Mouse (Mus musculus): ENCODE data around the gene Cd86. TPM values are rescaled to one million over a fixed set of nuclear protein-coding genes. Genes with fewer than 3 reads are reported as not detected.

The Cd86 gene
- polyA plus RNA-seq (2014; fragmentation: Nextera tagmentation; extraction: Ambion mirVana), result 0.47 and 2.0 TPM in 2 replicates

GRCm38 (mm10) chr16:36665782-36666181 lies at the start of gene Cd86:
Cd86 (minus strand) TSS chr16:36666081.
- Histone ChIP-seq H3K4me3 (replicated peaks; ENCODE audit: low read depth, low read length) (no peak within 1 kb of the TSS), H3K4me2 (ENCODE audit: low read length) (no peak within 1 kb of the TSS), H3K27me3 (ENCODE audit: control insufficient read depth, insufficient read depth, low read length) (no peaks in the 10 kb centered on the region), H3K9ac (replicated peaks; ENCODE audit: low read length) (no peak within 1 kb of the TSS), H3K36me3 (ENCODE audit: control insufficient read depth, insufficient read depth, low read length) (no peaks in the 10 kb centered on the region), H3K4me1 (ENCODE audit: control insufficient read depth, insufficient read depth, low read length) (no peaks in the 10 kb centered on the region), H3K9me3 (ENCODE audit: control insufficient read depth, low read length) (no peaks in the 10 kb centered on the region), H3K27ac (replicated peaks; ENCODE audit: low read depth, low read length) (no peak within 1 kb of the TSS)
- ATAC-seq (ENCODE audit: low FRiP score, low TSS enrichment), result no peak
- WGBS, result 91% methylated on average over 13 of the region's 13 CpGs
- no peak for DNase-seq

- Histone ChIP-seq H3K27me3 (ENCODE audit: control insufficient read depth, insufficient read depth, low read length) (no peaks in the 10 kb centered on the region), H3K36me3 (ENCODE audit: control insufficient read depth, insufficient read depth, low read length) (no peaks in the 10 kb centered on the region), H3K9me3 (ENCODE audit: control insufficient read depth, low read length) (no peaks in the 10 kb centered on the region), H3K27ac (replicated peaks; ENCODE audit: low read depth, low read length) (no peak overlapping the region), H3K4me1 (ENCODE audit: control insufficient read depth, insufficient read depth, low read length) (no peaks in the 10 kb centered on the region), H3K4me2 (ENCODE audit: low read length) (no peak overlapping the region), H3K4me3 (replicated peaks; ENCODE audit: low read depth, low read length) (no peak overlapping the region), H3K9ac (replicated peaks; ENCODE audit: low read length) (no peak overlapping the region)
- WGBS, result 92% methylated on average over 12 of the region's 12 CpGs
- DNase-seq (no peak), ATAC-seq (ENCODE audit: low FRiP score, low TSS enrichment) (no peak)
These were observed 45.9 kb upstream of the Cd86 start for GRCm38 (mm10) chr16:36711760-36712159.

GRCm38 (mm10) chr16:36710794-36711193 lies 44.9 kb upstream of the Cd86 start:
- H3K4me2 ChIP-seq (ENCODE audit: low read length), result no peak overlapping the region
- no peaks in the 10 kb centered on the region for H3K4me1 ChIP-seq (ENCODE audit: control insufficient read depth, insufficient read depth, low read length)
- H3K27me3 ChIP-seq (ENCODE audit: control insufficient read depth, insufficient read depth, low read length), result no peaks in the 10 kb centered on the region
- no peak overlapping the region for H3K4me3 ChIP-seq (replicated peaks; ENCODE audit: low read depth, low read length)
- H3K9me3 ChIP-seq (ENCODE audit: control insufficient read depth, low read length), result no peaks in the 10 kb centered on the region
- ATAC-seq (ENCODE audit: low FRiP score, low TSS enrichment), result no peak
- no peaks in the 10 kb centered on the region for H3K36me3 ChIP-seq (ENCODE audit: control insufficient read depth, insufficient read depth, low read length)
- no peak overlapping the region for H3K9ac ChIP-seq (replicated peaks; ENCODE audit: low read length)
- H3K27ac ChIP-seq (replicated peaks; ENCODE audit: low read depth, low read length), result no peak overlapping the region
- no peak for DNase-seq
- WGBS, result 96% methylated on average over 2 of the region's 2 CpGs

GRCm38 (mm10) chr16:36709405-36709804 lies 43.5 kb upstream of the Cd86 start:
- ATAC-seq (ENCODE audit: low FRiP score, low TSS enrichment) (no peak), DNase-seq (no peak)
- Histone ChIP-seq H3K9me3 (ENCODE audit: control insufficient read depth, low read length) (no peaks in the 10 kb centered on the region), H3K4me1 (ENCODE audit: control insufficient read depth, insufficient read depth, low read length) (no peaks in the 10 kb centered on the region), H3K36me3 (ENCODE audit: control insufficient read depth, insufficient read depth, low read length) (no peaks in the 10 kb centered on the region), H3K4me2 (ENCODE audit: low read length) (no peak overlapping the region), H3K4me3 (replicated peaks; ENCODE audit: low read depth, low read length) (no peak overlapping the region), H3K27ac (replicated peaks; ENCODE audit: low read depth, low read length) (no peak overlapping the region), H3K9ac (replicated peaks; ENCODE audit: low read length) (no peak overlapping the region), H3K27me3 (ENCODE audit: control insufficient read depth, insufficient read depth, low read length) (no peaks in the 10 kb centered on the region)
- WGBS, result 92% methylated on average over 17 of the region's 17 CpGs

- ATAC-seq (ENCODE audit: low FRiP score, low TSS enrichment) (no peak), DNase-seq (no peak)
- no peaks in the 10 kb centered on the region for H3K4me1 ChIP-seq (ENCODE audit: control insufficient read depth, insufficient read depth, low read length)
- no peaks in the 10 kb centered on the region for H3K36me3 ChIP-seq (ENCODE audit: control insufficient read depth, insufficient read depth, low read length)
- H3K4me2 ChIP-seq (ENCODE audit: low read length), result no peak overlapping the region
- H3K9me3 ChIP-seq (ENCODE audit: control insufficient read depth, low read length), result no peaks in the 10 kb centered on the region
- no peaks in the 10 kb centered on the region for H3K27me3 ChIP-seq (ENCODE audit: control insufficient read depth, insufficient read depth, low read length)
- H3K9ac ChIP-seq (replicated peaks; ENCODE audit: low read length), result no peak overlapping the region
- WGBS, result 91% methylated on average over 7 of the region's 7 CpGs
- H3K27ac ChIP-seq (replicated peaks; ENCODE audit: low read depth, low read length), result no peak overlapping the region
- H3K4me3 ChIP-seq (replicated peaks; ENCODE audit: low read depth, low read length), result no peak overlapping the region
These were observed 42.9 kb upstream of the Cd86 start for GRCm38 (mm10) chr16:36708751-36709150.

GRCm38 (mm10) chr16:36707702-36708423 lies 42.0 kb upstream of the Cd86 start:
- no peak overlapping the region for H3K9ac ChIP-seq (replicated peaks; ENCODE audit: low read length)
- H3K27me3 ChIP-seq (ENCODE audit: control insufficient read depth, insufficient read depth, low read length), result no peaks in the 10 kb centered on the region
- no peaks in the 10 kb centered on the region for H3K9me3 ChIP-seq (ENCODE audit: control insufficient read depth, low read length)
- no peak overlapping the region for H3K4me2 ChIP-seq (ENCODE audit: low read length)
- DNase-seq (no peak), ATAC-seq (ENCODE audit: low FRiP score, low TSS enrichment) (no peak)
- no peak overlapping the region for H3K4me3 ChIP-seq (replicated peaks; ENCODE audit: low read depth, low read length)
- H3K27ac ChIP-seq (replicated peaks; ENCODE audit: low read depth, low read length), result no peak overlapping the region
- H3K4me1 ChIP-seq (ENCODE audit: control insufficient read depth, insufficient read depth, low read length), result no peaks in the 10 kb centered on the region
- H3K36me3 ChIP-seq (ENCODE audit: control insufficient read depth, insufficient read depth, low read length), result no peaks in the 10 kb centered on the region
- 62% methylated on average over 6 of the region's 6 CpGs for WGBS

GRCm38 (mm10) chr16:36700484-36700883 lies 34.6 kb upstream of the Cd86 start:
- no peak overlapping the region for H3K27ac ChIP-seq (replicated peaks; ENCODE audit: low read depth, low read length)
- no peak overlapping the region for H3K4me3 ChIP-seq (replicated peaks; ENCODE audit: low read depth, low read length)
- H3K36me3 ChIP-seq (ENCODE audit: control insufficient read depth, insufficient read depth, low read length), result no peaks in the 10 kb centered on the region
- H3K4me1 ChIP-seq (ENCODE audit: control insufficient read depth, insufficient read depth, low read length), result no peaks in the 10 kb centered on the region
- H3K9ac ChIP-seq (replicated peaks; ENCODE audit: low read length), result no peak overlapping the region
- H3K9me3 ChIP-seq (ENCODE audit: control insufficient read depth, low read length), result no peaks in the 10 kb centered on the region
- no peak overlapping the region for H3K4me2 ChIP-seq (ENCODE audit: low read length)
- 92% methylated on average over 2 of the region's 2 CpGs for WGBS
- ATAC-seq (ENCODE audit: low FRiP score, low TSS enrichment) (no peak), DNase-seq (no peak)
- H3K27me3 ChIP-seq (ENCODE audit: control insufficient read depth, insufficient read depth, low read length), result no peaks in the 10 kb centered on the region

- Histone ChIP-seq H3K36me3 (ENCODE audit: control insufficient read depth, insufficient read depth, low read length) (no peaks in the 10 kb centered on the region), H3K4me2 (ENCODE audit: low read length) (no peak overlapping the region), H3K9me3 (ENCODE audit: control insufficient read depth, low read length) (no peaks in the 10 kb centered on the region), H3K27me3 (ENCODE audit: control insufficient read depth, insufficient read depth, low read length) (peaks cover 25% of the 10 kb centered on the region; the same call in 1 of the 2 replicates), H3K27ac (replicated peaks; ENCODE audit: low read depth, low read length) (no peak overlapping the region), H3K4me1 (ENCODE audit: control insufficient read depth, insufficient read depth, low read length) (peaks cover 6% of the 10 kb centered on the region; the same call in 1 of the 2 replicates), H3K9ac (replicated peaks; ENCODE audit: low read length) (no peak overlapping the region), H3K4me3 (replicated peaks; ENCODE audit: low read depth, low read length) (no peak overlapping the region)
- 81% methylated on average over 8 of the region's 8 CpGs for WGBS
- DNase-seq (no peak), ATAC-seq (ENCODE audit: low FRiP score, low TSS enrichment) (no peak)
These were observed 31.4 kb upstream of the Cd86 start for GRCm38 (mm10) chr16:36697331-36697730.

GRCm38 (mm10) chr16:36694798-36695290 lies 29.0 kb upstream of the Cd86 start:
- H3K4me3 ChIP-seq (replicated peaks; ENCODE audit: low read depth, low read length), result no peak overlapping the region
- H3K9ac ChIP-seq (replicated peaks; ENCODE audit: low read length), result no peak overlapping the region
- H3K36me3 ChIP-seq (ENCODE audit: control insufficient read depth, insufficient read depth, low read length), result no peaks in the 10 kb centered on the region
- H3K9me3 ChIP-seq (ENCODE audit: control insufficient read depth, low read length), result no peaks in the 10 kb centered on the region
- H3K4me1 ChIP-seq (ENCODE audit: control insufficient read depth, insufficient read depth, low read length), result peaks cover 6% of the 10 kb centered on the region; the same call in 1 of the 2 replicates
- H3K27ac ChIP-seq (replicated peaks; ENCODE audit: low read depth, low read length), result no peak overlapping the region
- WGBS, result 69% methylated on average over 9 of the region's 9 CpGs
- ATAC-seq (ENCODE audit: low FRiP score, low TSS enrichment) (no peak), DNase-seq (no peak)
- H3K27me3 ChIP-seq (ENCODE audit: control insufficient read depth, insufficient read depth, low read length), result peaks cover 25% of the 10 kb centered on the region; the same call in 1 of the 2 replicates
- no peak overlapping the region for H3K4me2 ChIP-seq (ENCODE audit: low read length)

Data from midbrain, embryonic 14.5 days (tissue).